Mouse (Mus musculus) kidney, adult 2 months (tissue): ENCODE measurements around the gene Afg3l1.
"Not testable (repeated sequence)": the region's sequence is repeated elsewhere in the genome, so short reads cannot be mapped to it uniquely, and the experiment has no call there.

ENCODE experiments used
- CTCF ChIP-seq: fragments of 200-500 bp; conservative IDR thresholded peaks from 2 replicates; pipeline ENCODE4 v1.5.1; 2011; ENCODE audit warnings: low read depth, mild to moderate bottlenecking, control low read depth, low read length, moderate library complexity, mixed read lengths; ENCODE audit not compliant: insufficient read depth, insufficient read length
- POLR2A ChIP-seq: fragments of 200-500 bp; IDR thresholded peaks from one replicate; pipeline ENCODE4 v1.6.1; 2011; ENCODE audit warnings: low read depth, low read length, control low read depth

- not testable (repeated sequence) for TF ChIP-seq POLR2A, CTCF
These were observed 4.7 kb upstream of the Afg3l1 start for GRCm38 (mm10) chr8:123472991-123473390.
